9 mouse cellular contexts compared by ENCODE assay signal in the genomic region with DNA sequence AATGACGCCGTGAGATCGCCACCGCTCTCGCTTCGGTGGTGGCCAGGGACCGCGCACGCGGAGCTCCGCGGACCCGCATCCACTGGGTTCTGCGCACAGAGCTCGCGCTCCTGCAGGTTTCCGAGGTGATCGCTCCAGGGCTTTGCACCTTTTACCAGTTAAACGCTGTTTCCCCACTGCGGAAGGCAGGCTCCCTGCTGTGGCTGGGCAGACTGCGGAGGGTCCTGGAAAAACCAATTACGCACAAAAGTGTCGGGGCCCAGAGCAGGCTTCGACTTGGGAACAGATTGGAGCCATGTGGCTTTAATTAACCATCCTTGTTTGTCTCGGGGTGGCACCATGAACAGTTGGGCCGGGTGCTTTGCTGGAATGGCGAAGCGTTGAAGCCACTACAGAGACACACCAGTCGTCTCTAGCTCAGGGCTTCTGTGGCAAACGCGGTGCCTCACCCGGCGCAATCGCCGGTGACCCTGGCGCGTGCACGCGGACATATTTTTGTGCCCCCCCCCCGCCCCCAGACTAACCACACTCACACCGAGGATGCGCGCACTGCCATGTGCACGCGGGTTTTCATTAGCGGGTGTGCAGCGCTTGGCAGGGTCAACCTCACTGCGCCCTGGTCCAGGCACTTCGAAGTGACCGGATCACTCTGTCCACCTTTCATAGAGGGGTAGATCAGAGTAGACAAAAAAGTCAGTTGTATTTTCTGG. TPM values are rescaled to one million over a fixed set of nuclear protein-coding genes. Genes with fewer than 3 reads are reported as not detected.
DNase-seq lines count a peak whose midpoint lies in the region; ATAC-seq and TF ChIP-seq lines count a peak whose summit lies in the region.
"Had no signal": no experiment of that assay in that cellular context is flagged by ENCODE, and none has a peak within 500 bp of the region (broad histone marks: within the 10 kb centered on the region; RNA-seq: fewer than 3 reads in every experiment).

No protein-coding gene starts in this region.

- H3K36me3 ChIP-seq in lung, embryonic 15.5 days = peaks cover 13% of the 10 kb centered on the region; the same call in 1 of the 2 replicates
- H3K36me3 ChIP-seq in heart, embryonic 11.5 days (ENCODE audit: control insufficient read depth, insufficient read depth, low read length) = peaks cover 8% of the 10 kb centered on the region; the same call in 1 of the 2 replicates
- H3K36me3 ChIP-seq in midbrain, embryonic 13.5 days = no peaks in the 10 kb centered on the region

- no peak for TF ChIP-seq POLR2A in brain, embryonic 14.5 days (IDR thresholded peaks at IDR 0.05; ENCODE audit: borderline replicate concordance, extremely low read depth, insufficient read depth, insufficient read length, poor library complexity, severe bottlenecking)

- no peaks in the 10 kb centered on the region for H3K27me3 ChIP-seq in lung, embryonic 15.5 days
- H3K27me3 ChIP-seq in heart, embryonic 11.5 days (ENCODE audit: control insufficient read depth, insufficient read depth, low read length) = no peaks in the 10 kb centered on the region
- H3K27me3 ChIP-seq in midbrain, embryonic 13.5 days = peaks cover 67% of the 10 kb centered on the region

- H3K27ac ChIP-seq in lung, embryonic 15.5 days = peak overlapping the region; percentile 89
- peak overlapping the region; percentile 92 for H3K27ac ChIP-seq in heart, embryonic 11.5 days (ENCODE audit: low read depth, low read length)
- H3K27ac ChIP-seq in midbrain, embryonic 13.5 days = no peak overlapping the region

- H3K4me1 ChIP-seq in lung, embryonic 15.5 days = peaks cover 54% of the 10 kb centered on the region
- peaks cover 56% of the 10 kb centered on the region for H3K4me1 ChIP-seq in heart, embryonic 11.5 days (ENCODE audit: control insufficient read depth, insufficient read depth, low read length)
- H3K4me1 ChIP-seq in midbrain, embryonic 13.5 days (replicated peaks) = peaks cover 23% of the 10 kb centered on the region

- no peaks in the 10 kb centered on the region for H3K9me3 ChIP-seq in lung, embryonic 15.5 days
- no peaks in the 10 kb centered on the region for H3K9me3 ChIP-seq in heart, embryonic 11.5 days (replicated peaks; ENCODE audit: control insufficient read depth, low read length)
- no peaks in the 10 kb centered on the region for H3K9me3 ChIP-seq in midbrain, embryonic 13.5 days

- no peak for DNase-seq in lung, postnatal 25 days (ENCODE audit: low spot score)
- peak; percentile 75 for DNase-seq in brain, embryonic 14.5 days (ENCODE audit: low read depth)
- peak; percentile 35 to 65 for DNase-seq in kidney, postnatal 25 days
- DNase-seq in ovary, postnatal 10 days (ENCODE audit: low spot score) = no peak

- H3K4me3 ChIP-seq in lung, embryonic 15.5 days = peak overlapping the region; percentile 60
- peak overlapping the region; percentile 88 for H3K4me3 ChIP-seq in heart, embryonic 11.5 days (ENCODE audit: low read depth, low read length)
- peak overlapping the region; percentile 42 for H3K4me3 ChIP-seq in midbrain, embryonic 13.5 days (replicated peaks)
- H3K4me3 ChIP-seq: megakaryocyte, embryonic 14.5 days had no signal

- 0 out of 2 replicates have a peak, but pooled peaks have one; percentile 25 for ATAC-seq in lung, embryonic 15.5 days (ENCODE audit: borderline replicate concordance, extremely low read depth, low FRiP score, low TSS enrichment)
- ATAC-seq in heart, embryonic 11.5 days (replicated peaks; ENCODE audit: insufficient number of reproducible peaks, low FRiP score, low TSS enrichment) = no peak
- ATAC-seq in midbrain, embryonic 13.5 days = peak; percentile 51
- ATAC-seq in CD4-positive, CD25-positive, alpha-beta regulatory T cell, adult 4 months = no peak

- no peak for TF ChIP-seq CTCF in brain, embryonic 14.5 days (IDR thresholded peaks at IDR 0.05; ENCODE audit: borderline replicate concordance, extremely low read depth, insufficient read depth, insufficient read length)

- WGBS in lung, embryonic 15.5 days = under 1% methylated on average over 50 of the region's 50 CpGs
- under 1% methylated on average over 50 of the region's 50 CpGs for WGBS in heart, embryonic 11.5 days (ENCODE audit: insufficient replicate concordance)
- under 1% methylated on average over 50 of the region's 50 CpGs for WGBS in midbrain, embryonic 13.5 days

- peak overlapping the region; percentile 61 for H3K9ac ChIP-seq in lung, embryonic 15.5 days
- H3K9ac ChIP-seq in heart, embryonic 11.5 days (ENCODE audit: low read depth, low read length) = peak overlapping the region; percentile 93
- H3K9ac ChIP-seq in midbrain, embryonic 13.5 days (replicated peaks) = peak overlapping the region; percentile 33

- peak overlapping the region; percentile 66 for H3K4me2 ChIP-seq in lung, embryonic 15.5 days
- peak overlapping the region; percentile 78 for H3K4me2 ChIP-seq in heart, embryonic 11.5 days
- peak overlapping the region; percentile 67 for H3K4me2 ChIP-seq in midbrain, embryonic 13.5 days (replicated peaks)

RNA-seq across cellular contexts. Expression of gene Lamb1, which starts 0.8 kb away (rescaled TPM):
- 111 and 118 TPM in 2 replicates for polyA plus RNA-seq in lung, embryonic 15.5 days (2015; fragmentation: Nextera tagmentation; extraction: Ambion mirVana)
- polyA plus RNA-seq in brain, embryonic 14.5 days (2012; rRNA removed) = 12.3 and 25.7 TPM in 2 replicates
- polyA plus RNA-seq in heart, embryonic 11.5 days (2014; fragmentation: Nextera tagmentation; extraction: Ambion mirVana) = 67.4 and 92.3 TPM in 2 replicates
- 12.4 and 15.4 TPM in 2 replicates for polyA plus RNA-seq in midbrain, embryonic 13.5 days (2015; fragmentation: Nextera tagmentation; extraction: Ambion mirVana)
- not detected for polyA plus RNA-seq in CD4-positive, CD25-positive, alpha-beta regulatory T cell, adult 4 months (2017; shearing (Covaris generic))

RNA-seq across cellular contexts. Expression of gene Gm6993, which starts 25.3 kb away (rescaled TPM):
- polyA plus RNA-seq in lung, embryonic 15.5 days (2015; fragmentation: Nextera tagmentation; extraction: Ambion mirVana) = not detected in 2 replicates
- not detected in 2 replicates for polyA plus RNA-seq in brain, embryonic 14.5 days (2012; rRNA removed)
- not detected in 2 replicates for polyA plus RNA-seq in heart, embryonic 11.5 days (2014; fragmentation: Nextera tagmentation; extraction: Ambion mirVana)
- polyA plus RNA-seq in midbrain, embryonic 13.5 days (2015; fragmentation: Nextera tagmentation; extraction: Ambion mirVana) = not detected in 2 replicates
- polyA plus RNA-seq in CD4-positive, CD25-positive, alpha-beta regulatory T cell, adult 4 months (2017; shearing (Covaris generic)) = not detected

Comparison
In these comparisons a context has a peak if more than half of its experiments do, and no peak if none do; other contexts are left out.
1. ATAC-seq: peak in lung, embryonic 15.5 days (single experiment) and midbrain, embryonic 13.5 days (single experiment); none in heart, embryonic 11.5 days (single experiment) and CD4-positive, CD25-positive, alpha-beta regulatory T cell, adult 4 months (single experiment).
2. H3K9ac ChIP-seq: peak in every context shown above with its lines; median percentile 93 in heart, embryonic 11.5 days; 61 in lung, embryonic 15.5 days; 33 in midbrain, embryonic 13.5 days.
3. DNase-seq: peak in brain, embryonic 14.5 days (single experiment) and kidney, postnatal 25 days (2 of 2); none in lung, postnatal 25 days (single experiment) and ovary, postnatal 10 days (single experiment).
4. RNA of gene Lamb1, which starts 0.8 kb away (polyA plus RNA-seq): 111 to 118 TPM in lung, embryonic 15.5 days, 67.4 to 92.3 TPM in heart, embryonic 11.5 days, 12.3 to 25.7 TPM in brain, embryonic 14.5 days and 12.4 to 15.4 TPM in midbrain, embryonic 13.5 days; not detected in CD4-positive, CD25-positive, alpha-beta regulatory T cell, adult 4 months; every median in the first group is over 10 times any median in the second.
5. Peak in every context shown above with its lines, with median percentiles within 50 percentile points of each other: H3K4me2 ChIP-seq and H3K4me3 ChIP-seq.